Comparison of ENCODE assay signal across 8 mouse cellular contexts in genomic region chr4:106989226-106989983, GRCm38 (mm10).
DNase-seq lines count a peak whose midpoint lies in the region; ATAC-seq lines count a peak whose summit lies in the region.

No protein-coding gene starts in this region.

- DNase-seq in kidney, adult 11 months: no peak
- DNase-seq in NIH3T3 (ENCODE audit: low read depth): peak; percentile 61
- peak; percentile 57 for DNase-seq in embryo, embryonic 9.5 days (ENCODE audit: extremely low spot score)
- DNase-seq in liver, embryonic 11.5 days (ENCODE audit: low spot score): no peak
- no peak for DNase-seq in B cell, adult 2 months
- DNase-seq in heart, adult 18-20 months: no peak
- DNase-seq in left cerebral cortex, adult 9 months (ENCODE audit: low spot score in 2 of 2): no peak

- no peaks in the 10 kb centered on the region for H3K9me3 ChIP-seq in kidney, embryonic 15.5 days (replicated peaks)
- H3K9me3 ChIP-seq in liver, embryonic 11.5 days (ENCODE audit: control insufficient read depth, low read length): no peaks in the 10 kb centered on the region

- no peak overlapping the region for H3K4me3 ChIP-seq in kidney, embryonic 15.5 days (replicated peaks)
- H3K4me3 ChIP-seq in liver, embryonic 11.5 days (ENCODE audit: low read depth, low read length): no peak overlapping the region

- 0 out of 2 replicates have a peak, but pooled peaks cover 3% of the 10 kb centered on the region for H3K36me3 ChIP-seq in kidney, embryonic 15.5 days
- H3K36me3 ChIP-seq in liver, embryonic 11.5 days (ENCODE audit: control insufficient read depth, insufficient read depth, low read length): no peaks in the 10 kb centered on the region; the same call in 1 of the 2 replicates

- no peak overlapping the region for H3K4me2 ChIP-seq in kidney, embryonic 15.5 days
- no peak overlapping the region for H3K4me2 ChIP-seq in liver, embryonic 11.5 days

- no peaks in the 10 kb centered on the region for H3K27me3 ChIP-seq in kidney, embryonic 15.5 days
- H3K27me3 ChIP-seq in liver, embryonic 11.5 days (replicated peaks; ENCODE audit: control insufficient read depth, insufficient read depth, low read length): no peaks in the 10 kb centered on the region

- H3K9ac ChIP-seq in kidney, embryonic 15.5 days: no peak overlapping the region
- H3K9ac ChIP-seq in liver, embryonic 11.5 days (ENCODE audit: low read depth, low read length): no peak overlapping the region

- no peak for ATAC-seq in kidney, embryonic 15.5 days (replicated peaks; ENCODE audit: low FRiP score)
- ATAC-seq in liver, embryonic 11.5 days (replicated peaks; ENCODE audit: low FRiP score): no peak

- H3K4me1 ChIP-seq in kidney, embryonic 15.5 days: peaks cover 52% of the 10 kb centered on the region
- H3K4me1 ChIP-seq in liver, embryonic 11.5 days (replicated peaks; ENCODE audit: control insufficient read depth, insufficient read depth, low read length): peaks cover 58% of the 10 kb centered on the region

- H3K27ac ChIP-seq in kidney, embryonic 15.5 days: 0 out of 2 replicates have a peak overlapping the region, but pooled peaks have one; percentile 1
- peak overlapping the region; percentile 26; the same call in 1 of the 2 replicates for H3K27ac ChIP-seq in liver, embryonic 11.5 days (ENCODE audit: low read depth, low read length)

- WGBS in kidney, embryonic 15.5 days: 67% methylated on average over 10 of the region's 10 CpGs
- WGBS in liver, embryonic 11.5 days: 76% methylated on average over 10 of the region's 10 CpGs

Comparison
In these comparisons a context has a peak if more than half of its experiments do, and no peak if none do; other contexts are left out.
1. DNase-seq: peak in NIH3T3 (single experiment) and embryo, embryonic 9.5 days (single experiment); none in kidney, adult 11 months (single experiment), liver, embryonic 11.5 days (single experiment), B cell, adult 2 months (0 of 2), heart, adult 18-20 months (0 of 2) and left cerebral cortex, adult 9 months (0 of 2).